Mouse (Mus musculus) lung, postnatal 0 days (tissue): Measurements from ENCODE around the gene Abhd11. TPM values are rescaled to one million over a fixed set of nuclear protein-coding genes. Genes with fewer than 3 reads are reported as not detected.

Experiments used
- ATAC-seq: fragments of 200-750 bp; cut with Nextera tagmentation; 2 replicates; pipeline ENCODE4 v1.8.0; 2017; ENCODE audit warnings: moderate library complexity
- DNase-seq: peaks from one replicate; pipeline ENCODE4 v3.0.0-alpha.2; 2016; ENCODE audit warnings: low spot score
- H3K27ac ChIP-seq: fragments of 300-500 bp; sonication (generic); 2 replicates; pipeline ENCODE4 v1.5.1; 2014; ENCODE audit warnings: antibody characterized with exemption, mild to moderate bottlenecking, low read length, mixed read lengths
- H3K27me3 ChIP-seq: fragments of 300-500 bp; sonication (generic); replicated peaks from 2 replicates; pipeline ENCODE4 v1.6.1; 2014; ENCODE audit warnings: low read length, mixed read lengths; ENCODE audit not compliant: insufficient read depth
- H3K36me3 ChIP-seq: fragments of 300-500 bp; sonication (generic); 2 replicates; pipeline ENCODE4 v1.6.1; 2014; ENCODE audit warnings: low read length, mixed read lengths; ENCODE audit not compliant: insufficient read depth
- H3K4me1 ChIP-seq: fragments of 300-500 bp; sonication (generic); 2 replicates; pipeline ENCODE4 v1.6.1; 2014; ENCODE audit warnings: antibody characterized with exemption, low read depth, low read length, mixed read lengths; ENCODE audit not compliant: insufficient read depth
- H3K4me2 ChIP-seq: fragments of 300-500 bp; sonication (generic); replicated peaks from 2 replicates; pipeline ENCODE4 v1.6.1; 2014; ENCODE audit warnings: low read depth, mild to moderate bottlenecking, low read length, moderate library complexity, mixed read lengths
- H3K4me3 ChIP-seq: fragments of 300-500 bp; sonication (generic); 2 replicates; pipeline ENCODE4 v1.5.1; 2014; ENCODE audit warnings: low read depth, low read length
- H3K9ac ChIP-seq: fragments of 300-500 bp; sonication (generic); replicated peaks from 2 replicates; pipeline ENCODE4 v1.6.1; 2014; ENCODE audit warnings: low read depth, mild to moderate bottlenecking
- H3K9me3 ChIP-seq: fragments of 300-500 bp; sonication (generic); 2 replicates; pipeline ENCODE4 v1.6.1; 2016; ENCODE audit warnings: low read length, mixed read lengths
- CTCF ChIP-seq: IDR thresholded peaks from 2 replicates; pipeline ENCODE4 v1.5.1; 2016; ENCODE audit warnings: antibody characterized with exemption, mild to moderate bottlenecking
- EP300 ChIP-seq: IDR thresholded peaks from 2 replicates; pipeline ENCODE4 v1.6.1; 2016; ENCODE audit warnings: antibody characterized with exemption, mild to moderate bottlenecking, control low read depth
- WGBS: fragments of 180-500 bp; shearing (Covaris S2); extraction: QIAGEN DNeasy Blood & Tissue Kit; methylation state at CpG from one replicate; pipeline ENCODE4 v1.1.7; 2014; 5-methylcytosine and 5-hydroxymethylcytosine counted together
- polyA plus RNA-seq: library from polyadenylated mRNA; unstranded; fragments of >200 nt; fragmentation: Nextera tagmentation; extraction: Ambion mirVana; gene quantifications from 2 replicates; pipeline ENCODE4 v1.2.1, GENCODE M21; 2015

Gene Abhd11
- polyA plus RNA-seq, 1 experiment from 2014 or later = 80.9 TPM

GRCm38 (mm10) chr5:135053356-135053755 lies 44.4 kb downstream of the Abhd11 start:
- H3K36me3 ChIP-seq = peaks cover 4% of the 10 kb centered on the region; the same call in 1 of the 2 replicates
- H3K4me3 ChIP-seq = no peak overlapping the region
- DNase-seq (no peak), ATAC-seq (no peak)
- no peak overlapping the region for H3K9ac ChIP-seq
- H3K9me3 ChIP-seq = no peaks in the 10 kb centered on the region
- 89% methylated on average over 12 of the region's 12 CpGs for WGBS
- no peak overlapping the region for H3K4me2 ChIP-seq
- H3K27me3 ChIP-seq = no peaks in the 10 kb centered on the region
- TF ChIP-seq CTCF (no peak), EP300 (no peak)
- no peaks in the 10 kb centered on the region for H3K4me1 ChIP-seq
- no peak overlapping the region for H3K27ac ChIP-seq

Other genes starting within 250 kb of the Abhd11 start
- gene Tmem270, start 102.4 kb upstream of the Abhd11 start, polyA plus RNA-seq = not detected in 2 replicates
- 1.2 and 1.6 TPM in 2 replicates for gene Cldn13, start 93.6 kb upstream of the Abhd11 start, polyA plus RNA-seq
- 33.7 and 35.5 TPM in 2 replicates for gene Mettl27, start 76.8 kb upstream of the Abhd11 start, polyA plus RNA-seq
- gene Cldn4, start 62.2 kb upstream of the Abhd11 start, polyA plus RNA-seq = 28.2 and 29.2 TPM in 2 replicates
- 547 and 583 TPM in 2 replicates for gene Cldn3, start 22.9 kb upstream of the Abhd11 start, polyA plus RNA-seq
- 5.5 and 5.8 TPM in 2 replicates for gene Stx1a, start 14.3 kb downstream of the Abhd11 start, polyA plus RNA-seq
- 28.0 and 28.8 TPM in 2 replicates for gene Dnajc30, start 55.0 kb downstream of the Abhd11 start, polyA plus RNA-seq
- gene Bud23, start 55.8 kb downstream of the Abhd11 start, polyA plus RNA-seq = 52.2 and 53.1 TPM in 2 replicates
- 4.0 and 4.4 TPM in 2 replicates for gene Vps37d, start 69.1 kb downstream of the Abhd11 start, polyA plus RNA-seq
- 0.70 and 0.96 TPM in 2 replicates for gene Mlxipl, start 80.7 kb downstream of the Abhd11 start, polyA plus RNA-seq
- gene Tbl2, start 140.5 kb downstream of the Abhd11 start, polyA plus RNA-seq = 8.7 and 9.5 TPM in 2 replicates
- 63.1 and 65.7 TPM in 2 replicates for gene Bcl7b, start 159.1 kb downstream of the Abhd11 start, polyA plus RNA-seq
- gene Baz1b, start 178.1 kb downstream of the Abhd11 start, polyA plus RNA-seq = 14.6 and 19.2 TPM in 2 replicates
- 0.19 and 0.33 TPM in 2 replicates for gene Fzd9, start 242.1 kb downstream of the Abhd11 start, polyA plus RNA-seq